Mouse (Mus musculus): ENCODE measurements at regions not wholly inside any gene's neighbourhood (a gene's known extent, or its start where the extent isn't known, plus 50 kb on each side); places are given as distances from the start of the nearest gene placed in this dataset.

DNA sequence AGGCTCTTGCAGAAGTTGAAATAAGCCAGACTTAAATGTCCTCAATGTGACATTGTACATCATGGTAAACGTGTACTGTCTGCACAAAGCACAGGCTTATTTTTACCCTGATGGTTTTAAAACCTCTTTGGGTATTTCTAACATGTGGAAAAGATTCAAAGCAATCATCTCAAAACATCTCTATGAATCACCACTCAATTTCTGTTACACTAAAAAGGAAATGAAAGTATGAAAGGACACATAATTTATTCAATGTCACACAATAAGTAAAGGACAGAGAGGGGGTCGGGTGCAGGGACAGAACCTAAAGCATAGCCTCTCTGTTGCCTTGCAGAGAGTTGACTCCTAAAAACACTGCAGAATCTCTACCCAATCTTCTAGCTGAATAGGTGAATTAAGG is 141.3 kb downstream of the Lca5 start:
- Histone ChIP-seq H3K4me1 (ENCODE audit: insufficient read depth) (no peaks in the 10 kb centered on the region), H3K27me3 (ENCODE audit: insufficient read depth, low read length) (no peaks in the 10 kb centered on the region), H3K9me3 (ENCODE audit: low read length) (no peaks in the 10 kb centered on the region), H3K9ac (no peak overlapping the region), H3K36me3 (ENCODE audit: insufficient read depth) (no peaks in the 10 kb centered on the region), H3K27ac (ENCODE audit: low read depth, low read length) (no peak overlapping the region), H3K4me2 (ENCODE audit: low read depth) (no peak overlapping the region), H3K4me3 (ENCODE audit: low read depth, low read length) (no peak overlapping the region)
- no peak for ATAC-seq
- 54% methylated on average over 2 of the region's 2 CpGs for WGBS
- TF ChIP-seq CTCF (IDR thresholded peaks at IDR 0.05; ENCODE audit: low read depth), result no peak
- DNase-seq, result no peak

- no peak for ATAC-seq
- no peaks in the 10 kb centered on the region for H3K36me3 ChIP-seq (ENCODE audit: insufficient read depth)
- H3K27ac ChIP-seq (ENCODE audit: low read depth, low read length), result no peak overlapping the region
- no peak for DNase-seq
- H3K4me1 ChIP-seq (ENCODE audit: insufficient read depth), result no peaks in the 10 kb centered on the region
- no peak overlapping the region for H3K4me3 ChIP-seq (ENCODE audit: low read depth, low read length)
- H3K27me3 ChIP-seq (ENCODE audit: insufficient read depth, low read length), result no peaks in the 10 kb centered on the region
- WGBS, result 88% methylated on average over 9 of the region's 9 CpGs
- no peak overlapping the region for H3K9ac ChIP-seq
- H3K4me2 ChIP-seq (ENCODE audit: low read depth), result no peak overlapping the region
- TF ChIP-seq CTCF (IDR thresholded peaks at IDR 0.05; ENCODE audit: low read depth), result no peak
- H3K9me3 ChIP-seq (ENCODE audit: low read length), result no peaks in the 10 kb centered on the region
Observed at GRCm38 (mm10) chr9:83295453-83295852, 145.5 kb downstream of the Lca5 start.

DNA sequence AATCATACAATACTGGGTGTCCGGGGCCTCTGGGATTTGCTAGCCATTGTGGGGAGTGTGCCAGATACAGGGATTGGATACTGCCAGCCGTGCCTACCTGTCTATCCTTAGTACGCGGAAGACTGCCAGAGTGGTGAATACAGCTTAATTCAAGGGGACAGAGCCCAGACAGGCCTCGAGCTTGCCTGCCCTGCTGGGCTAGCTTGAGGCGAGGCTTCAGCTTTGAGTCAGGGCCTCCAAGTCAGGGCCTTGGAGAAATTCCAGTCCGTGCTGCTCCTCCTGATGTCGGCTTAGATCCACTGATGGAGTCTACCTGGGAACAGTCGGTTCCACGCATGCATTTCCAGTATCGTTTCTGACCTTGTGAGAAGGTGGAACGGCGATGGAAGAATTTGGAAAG is 146.5 kb downstream of the Lca5 start:
- Histone ChIP-seq H3K4me2 (ENCODE audit: low read depth) (no peak overlapping the region), H3K36me3 (ENCODE audit: insufficient read depth) (no peaks in the 10 kb centered on the region), H3K9me3 (ENCODE audit: low read length) (no peaks in the 10 kb centered on the region), H3K4me3 (ENCODE audit: low read depth, low read length) (no peak overlapping the region), H3K27me3 (ENCODE audit: insufficient read depth, low read length) (no peaks in the 10 kb centered on the region), H3K9ac (no peak overlapping the region), H3K27ac (ENCODE audit: low read depth, low read length) (no peak overlapping the region), H3K4me1 (ENCODE audit: insufficient read depth) (no peaks in the 10 kb centered on the region)
- DNase-seq, result no peak
- TF ChIP-seq CTCF (IDR thresholded peaks at IDR 0.05; ENCODE audit: low read depth), result no peak
- WGBS, result 82% methylated on average over 13 of the region's 13 CpGs
- ATAC-seq, result no peak

DNA sequence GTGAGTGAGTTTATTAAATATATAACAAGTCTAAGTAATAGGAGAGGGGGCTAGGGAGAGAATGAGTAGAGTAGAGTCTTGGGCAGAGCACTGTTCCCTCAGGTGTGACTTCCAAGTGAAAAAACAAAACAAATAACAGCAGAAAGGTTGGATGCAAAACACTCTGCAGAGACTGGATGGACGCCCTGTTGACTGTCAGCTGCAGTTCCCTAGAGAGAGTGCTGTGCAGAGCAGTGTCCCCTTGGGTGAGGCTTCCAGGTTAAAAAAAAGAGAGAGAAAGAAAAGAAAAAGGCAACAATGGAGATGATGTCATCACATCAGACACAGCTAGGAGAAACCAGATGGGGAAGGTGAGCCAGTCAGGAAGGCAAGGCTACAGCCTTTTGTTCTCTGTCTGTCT is 137.6 kb upstream of the Hmgn3 start:
- no peaks in the 10 kb centered on the region for H3K4me1 ChIP-seq (ENCODE audit: insufficient read depth)
- no peak overlapping the region for H3K4me3 ChIP-seq (ENCODE audit: low read depth, low read length)
- DNase-seq (no peak), ATAC-seq (no peak)
- no peak overlapping the region for H3K27ac ChIP-seq (ENCODE audit: low read depth, low read length)
- no peaks in the 10 kb centered on the region for H3K36me3 ChIP-seq (ENCODE audit: insufficient read depth)
- no peaks in the 10 kb centered on the region for H3K27me3 ChIP-seq (ENCODE audit: insufficient read depth, low read length)
- H3K4me2 ChIP-seq (ENCODE audit: low read depth), result no peak overlapping the region
- no peak overlapping the region for H3K9ac ChIP-seq
- 54% methylated on average over 1 of the region's 1 CpGs for WGBS
- TF ChIP-seq CTCF (IDR thresholded peaks at IDR 0.05; ENCODE audit: low read depth), result no peak
- no peaks in the 10 kb centered on the region for H3K9me3 ChIP-seq (ENCODE audit: low read length)

- no peaks in the 10 kb centered on the region for H3K4me1 ChIP-seq (ENCODE audit: insufficient read depth)
- ATAC-seq (no peak), DNase-seq (no peak)
- no peak for TF ChIP-seq CTCF (IDR thresholded peaks at IDR 0.05; ENCODE audit: low read depth)
- no peak overlapping the region for H3K9ac ChIP-seq
- H3K27me3 ChIP-seq (ENCODE audit: insufficient read depth, low read length), result no peaks in the 10 kb centered on the region
- H3K4me3 ChIP-seq (ENCODE audit: low read depth, low read length), result no peak overlapping the region
- H3K27ac ChIP-seq (ENCODE audit: low read depth, low read length), result no peak overlapping the region
- H3K36me3 ChIP-seq (ENCODE audit: insufficient read depth), result no peaks in the 10 kb centered on the region
- H3K9me3 ChIP-seq (ENCODE audit: low read length), result no peaks in the 10 kb centered on the region
- no peak overlapping the region for H3K4me2 ChIP-seq (ENCODE audit: low read depth)
- WGBS, result 54% methylated on average over 4 of the region's 4 CpGs
Observed at GRCm38 (mm10) chr9:83283662-83284061, 137.2 kb upstream of the Hmgn3 start.

DNA sequence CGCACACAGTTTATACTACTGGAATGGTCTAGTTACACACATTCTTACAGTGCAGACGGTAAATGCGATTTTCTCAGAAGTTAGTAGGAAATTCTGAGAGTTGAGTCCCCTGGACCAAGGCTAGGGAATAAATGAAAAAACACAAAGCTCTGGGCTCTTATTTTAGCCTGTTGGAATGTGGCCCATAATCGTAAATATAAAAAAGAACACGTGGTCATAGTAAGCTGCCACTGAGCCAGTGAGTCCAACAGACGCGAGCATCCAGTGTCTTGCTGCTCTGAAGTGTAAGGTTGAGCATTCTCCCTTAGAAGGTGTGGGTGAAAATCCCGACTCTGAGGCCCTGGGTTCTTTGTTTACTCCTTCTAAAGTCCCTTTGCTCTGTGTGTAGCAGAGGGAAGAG is 136.8 kb upstream of the Hmgn3 start:
- H3K27me3 ChIP-seq (ENCODE audit: insufficient read depth, low read length), result no peaks in the 10 kb centered on the region
- no peaks in the 10 kb centered on the region for H3K36me3 ChIP-seq (ENCODE audit: insufficient read depth)
- H3K4me1 ChIP-seq (ENCODE audit: insufficient read depth), result no peaks in the 10 kb centered on the region
- no peaks in the 10 kb centered on the region for H3K9me3 ChIP-seq (ENCODE audit: low read length)
- TF ChIP-seq CTCF (IDR thresholded peaks at IDR 0.05; ENCODE audit: low read depth), result no peak
- H3K9ac ChIP-seq, result no peak overlapping the region
- 75% methylated on average over 8 of the region's 8 CpGs for WGBS
- ATAC-seq (no peak), DNase-seq (no peak)
- H3K27ac ChIP-seq (ENCODE audit: low read depth, low read length), result no peak overlapping the region
- H3K4me2 ChIP-seq (ENCODE audit: low read depth), result no peak overlapping the region
- no peak overlapping the region for H3K4me3 ChIP-seq (ENCODE audit: low read depth, low read length)

GRCm38 (mm10) chr9:83277791-83278190 is 131.3 kb upstream of the Hmgn3 start:
- Histone ChIP-seq H3K9ac (no peak overlapping the region), H3K36me3 (ENCODE audit: insufficient read depth) (no peaks in the 10 kb centered on the region), H3K27ac (ENCODE audit: low read depth, low read length) (no peak overlapping the region), H3K4me2 (ENCODE audit: low read depth) (no peak overlapping the region), H3K4me3 (ENCODE audit: low read depth, low read length) (no peak overlapping the region), H3K4me1 (ENCODE audit: insufficient read depth) (no peaks in the 10 kb centered on the region), H3K9me3 (ENCODE audit: low read length) (no peaks in the 10 kb centered on the region), H3K27me3 (ENCODE audit: insufficient read depth, low read length) (no peaks in the 10 kb centered on the region)
- DNase-seq (no peak), ATAC-seq (no peak)
- WGBS, result 90% methylated on average over 5 of the region's 5 CpGs
- TF ChIP-seq CTCF (IDR thresholded peaks at IDR 0.05; ENCODE audit: low read depth), result no peak

DNA sequence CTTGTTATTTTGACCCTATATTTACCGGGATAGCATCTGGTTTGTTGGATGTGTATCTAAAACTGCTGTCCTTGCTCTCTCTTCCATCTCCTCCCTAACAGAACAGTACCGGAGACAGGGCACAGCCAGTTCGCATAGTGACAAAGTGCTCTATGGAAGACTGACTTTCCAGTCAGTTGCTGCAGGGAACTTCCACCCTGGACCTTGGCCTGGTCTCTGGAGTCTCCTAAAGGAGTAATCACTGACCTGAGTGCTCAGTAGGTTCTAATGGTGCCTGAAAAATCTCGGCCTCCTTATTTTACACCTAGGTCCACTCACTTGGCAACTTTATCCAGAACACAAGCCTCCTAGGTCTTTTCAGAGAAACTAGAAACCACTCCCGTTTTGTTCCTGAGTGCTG is 130.9 kb upstream of the Hmgn3 start:
- no peak overlapping the region for H3K9ac ChIP-seq
- DNase-seq (no peak), ATAC-seq (no peak)
- WGBS, result 88% methylated on average over 5 of the region's 5 CpGs
- TF ChIP-seq CTCF (IDR thresholded peaks at IDR 0.05; ENCODE audit: low read depth), result no peak
- no peak overlapping the region for H3K27ac ChIP-seq (ENCODE audit: low read depth, low read length)
- no peaks in the 10 kb centered on the region for H3K4me1 ChIP-seq (ENCODE audit: insufficient read depth)
- H3K4me3 ChIP-seq (ENCODE audit: low read depth, low read length), result no peak overlapping the region
- no peaks in the 10 kb centered on the region for H3K9me3 ChIP-seq (ENCODE audit: low read length)
- no peak overlapping the region for H3K4me2 ChIP-seq (ENCODE audit: low read depth)
- H3K27me3 ChIP-seq (ENCODE audit: insufficient read depth, low read length), result no peaks in the 10 kb centered on the region
- H3K36me3 ChIP-seq (ENCODE audit: insufficient read depth), result no peaks in the 10 kb centered on the region

Data from forebrain, postnatal 0 days (tissue).